Mouse (Mus musculus): ENCODE data around the gene Tmem132a. TPM values are rescaled to one million over a fixed set of nuclear protein-coding genes. Genes with fewer than 3 reads are reported as not detected.

The Tmem132a gene
- polyA plus RNA-seq, 1 experiment from 2014 or later = 7.1 TPM

DNA sequence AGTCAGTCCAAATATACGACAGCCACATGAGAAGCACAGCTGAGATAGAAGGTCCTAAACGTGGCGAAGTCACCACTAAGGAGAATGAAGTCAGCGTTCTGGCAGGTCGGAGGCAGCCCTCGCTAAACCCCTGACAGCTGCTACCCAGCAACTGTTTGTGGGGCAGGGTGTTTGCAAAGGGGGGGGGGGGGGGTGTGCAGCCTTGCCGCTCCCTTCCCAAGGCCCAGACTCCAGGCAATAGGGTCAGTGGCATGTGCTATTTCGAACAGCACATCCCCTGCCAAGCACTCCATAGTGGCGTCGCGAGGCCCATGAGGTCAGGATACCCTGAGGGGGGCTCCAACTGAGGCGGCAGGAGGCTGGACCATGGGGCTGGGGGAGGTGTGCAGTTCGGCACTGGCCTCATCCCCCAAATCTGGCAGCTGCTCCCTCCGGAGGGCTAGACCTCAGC is 11.3 kb upstream of the Tmem132a start:
- Histone ChIP-seq H3K9ac (ENCODE audit: low read depth, low read length) (peak overlapping the region; percentile 53), H3K36me3 (ENCODE audit: control insufficient read depth, insufficient read depth) (no peaks in the 10 kb centered on the region; the same call in 1 of the 2 replicates), H3K27me3 (replicated peaks; ENCODE audit: control insufficient read depth, insufficient read depth, low read length) (no peaks in the 10 kb centered on the region), H3K4me2 (replicated peaks; ENCODE audit: low read depth) (peak overlapping the region; percentile 90), H3K4me3 (ENCODE audit: low read depth, low read length) (peak overlapping the region; percentile 56), H3K9me3 (ENCODE audit: control insufficient read depth) (no peaks in the 10 kb centered on the region; the same call in 1 of the 2 replicates), H3K4me1 (replicated peaks; ENCODE audit: control insufficient read depth, insufficient read depth, low read length) (peaks cover 7% of the 10 kb centered on the region; the same call in 1 of the 2 replicates), H3K27ac (ENCODE audit: low read depth, low read length) (0 out of 2 replicates have a peak overlapping the region, but pooled peaks have one; percentile 75)
- 4% methylated on average over 14 of the region's 14 CpGs for WGBS
- no peak for TF ChIP-seq CTCF (IDR thresholded peaks at IDR 0.05; ENCODE audit: low read depth)
- ATAC-seq = peak; percentile 14; the same call in 1 of the 2 replicates

DNA sequence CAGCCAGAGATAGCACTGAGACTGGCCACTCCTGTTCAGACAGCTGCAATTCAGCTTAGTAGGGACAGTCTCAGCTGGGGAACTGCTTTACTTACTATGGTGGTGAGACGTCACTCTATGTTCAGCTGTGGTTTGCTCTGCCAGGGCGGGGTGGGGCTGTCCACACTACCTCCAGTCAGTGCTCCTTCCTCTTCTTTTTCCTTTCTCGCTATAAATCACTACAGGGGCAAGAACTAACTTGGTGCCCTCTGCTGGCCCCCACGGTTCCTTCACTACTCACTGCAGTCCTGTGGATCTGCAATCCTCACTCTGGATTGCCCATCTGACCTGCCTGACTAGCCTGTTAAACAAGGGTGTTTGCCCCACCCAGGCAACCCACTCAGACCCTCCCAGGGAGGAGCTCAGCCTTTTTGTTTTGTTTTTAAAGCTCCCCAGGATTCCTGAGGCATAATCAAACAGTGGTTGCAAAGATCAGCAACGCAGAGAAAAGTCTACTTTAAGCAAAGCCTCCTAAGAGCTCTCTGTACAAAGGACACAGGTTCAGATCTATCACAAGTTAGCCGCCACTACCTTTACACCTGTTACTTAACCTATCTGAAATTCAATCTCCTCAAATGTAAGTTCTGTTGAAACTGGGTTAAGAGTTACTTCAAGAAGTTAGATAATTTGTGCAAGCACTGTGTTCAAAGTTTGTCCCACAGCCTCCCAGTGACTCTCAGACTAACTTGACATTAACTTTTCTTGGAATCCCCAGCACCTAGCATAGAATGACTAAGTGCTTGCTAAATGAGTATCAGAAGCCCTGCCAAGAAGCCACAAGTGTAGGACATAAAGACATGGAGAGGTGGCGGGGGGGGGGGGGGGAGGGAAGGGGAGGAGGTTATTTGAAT is 10.6 kb upstream of the Tmem132a start:
- no peaks in the 10 kb centered on the region; the same call in 1 of the 2 replicates for H3K36me3 ChIP-seq (ENCODE audit: control insufficient read depth, insufficient read depth)
- peak overlapping the region; percentile 90 for H3K4me2 ChIP-seq (replicated peaks; ENCODE audit: low read depth)
- WGBS = 24% methylated on average over 6 of the region's 7 CpGs
- peaks cover 7% of the 10 kb centered on the region; the same call in 1 of the 2 replicates for H3K4me1 ChIP-seq (replicated peaks; ENCODE audit: control insufficient read depth, insufficient read depth, low read length)
- no peaks in the 10 kb centered on the region for H3K27me3 ChIP-seq (replicated peaks; ENCODE audit: control insufficient read depth, insufficient read depth, low read length)
- H3K9me3 ChIP-seq (ENCODE audit: control insufficient read depth) = no peaks in the 10 kb centered on the region; the same call in 1 of the 2 replicates
- no peak overlapping the region for H3K9ac ChIP-seq (ENCODE audit: low read depth, low read length)
- H3K27ac ChIP-seq (ENCODE audit: low read depth, low read length) = 0 out of 2 replicates have a peak overlapping the region, but pooled peaks have one; percentile 75
- peak; percentile 48 for ATAC-seq
- peak overlapping the region; percentile 56; the same call in 1 of the 2 replicates for H3K4me3 ChIP-seq (ENCODE audit: low read depth, low read length)
- peak; percentile 65 for TF ChIP-seq CTCF (IDR thresholded peaks at IDR 0.05; ENCODE audit: low read depth)

DNA sequence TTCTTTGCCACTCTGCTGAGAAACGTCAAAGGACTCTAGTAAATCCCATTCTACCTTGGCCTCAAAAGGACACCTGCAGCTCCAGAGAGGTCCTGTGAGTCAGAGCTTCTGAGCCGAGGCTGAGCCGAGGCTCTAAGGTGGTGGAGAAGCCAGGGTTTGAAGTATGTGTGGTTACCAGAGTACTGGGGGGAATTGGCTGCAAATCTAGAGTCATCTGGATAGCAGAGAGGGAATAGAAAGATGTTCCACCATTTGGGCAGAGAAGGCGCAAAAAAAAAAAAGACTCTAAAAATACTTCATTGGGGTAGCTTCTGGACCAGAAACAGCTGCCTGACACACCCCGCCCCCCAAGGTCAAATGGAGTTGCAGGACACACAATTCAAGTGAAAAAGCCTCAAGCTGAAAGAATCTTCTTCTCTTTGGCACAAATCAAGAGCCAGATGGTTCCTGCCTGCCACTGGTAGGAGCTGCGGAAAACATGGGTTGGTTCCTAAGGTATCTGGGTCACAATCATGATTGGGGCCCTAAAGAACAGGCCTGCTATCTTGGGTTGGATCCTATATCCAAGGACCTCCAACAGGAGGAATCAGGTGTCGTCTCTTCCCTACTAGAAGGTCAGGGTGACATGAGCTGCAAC is 8.6 kb upstream of the Tmem132a start:
- Histone ChIP-seq H3K36me3 (ENCODE audit: control insufficient read depth, insufficient read depth) (peaks cover 10% of the 10 kb centered on the region; the same call in 1 of the 2 replicates), H3K9me3 (ENCODE audit: control insufficient read depth) (no peaks in the 10 kb centered on the region), H3K4me2 (replicated peaks; ENCODE audit: low read depth) (no peak overlapping the region), H3K4me1 (replicated peaks; ENCODE audit: control insufficient read depth, insufficient read depth, low read length) (peaks cover 7% of the 10 kb centered on the region; the same call in 1 of the 2 replicates), H3K27me3 (replicated peaks; ENCODE audit: control insufficient read depth, insufficient read depth, low read length) (no peaks in the 10 kb centered on the region), H3K9ac (ENCODE audit: low read depth, low read length) (no peak overlapping the region), H3K4me3 (ENCODE audit: low read depth, low read length) (no peak overlapping the region), H3K27ac (ENCODE audit: low read depth, low read length) (no peak overlapping the region)
- ATAC-seq = no peak
- no peak for TF ChIP-seq CTCF (IDR thresholded peaks at IDR 0.05; ENCODE audit: low read depth)
- WGBS = 88% methylated on average over 7 of the region's 7 CpGs

DNA sequence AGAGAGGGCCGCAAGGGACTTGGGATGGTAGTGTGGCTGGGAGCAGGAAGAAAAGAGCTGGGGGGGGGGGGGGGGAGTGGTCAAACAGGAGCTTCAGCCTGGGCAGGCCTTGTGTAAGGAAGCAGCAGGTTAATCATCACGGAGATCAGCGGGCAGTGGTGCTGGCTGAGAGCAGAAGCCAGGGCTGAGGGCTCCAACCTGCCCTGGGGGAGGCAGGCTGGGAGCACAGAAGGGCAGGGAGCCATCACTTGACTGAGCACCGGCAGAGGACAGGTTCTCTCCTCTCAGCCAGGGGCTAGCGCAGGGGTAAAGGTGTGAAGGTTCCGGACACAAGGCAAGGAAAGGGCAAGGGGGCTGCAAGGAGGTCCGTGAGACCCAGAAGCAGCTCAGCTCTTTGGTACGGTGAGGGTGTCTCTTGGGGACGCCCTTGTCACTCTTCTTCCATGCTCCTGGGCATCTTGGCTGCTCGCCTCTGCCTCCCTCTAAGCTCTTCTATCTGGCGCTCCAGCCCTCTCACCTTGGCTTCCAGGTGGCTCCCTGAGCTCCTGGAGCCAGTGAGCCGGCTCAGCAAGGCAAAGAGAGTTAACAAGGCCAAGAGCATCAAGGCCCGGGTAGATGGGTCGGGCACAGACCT is 1.7 kb upstream of the Tmem132a start:
- TF ChIP-seq CTCF (IDR thresholded peaks at IDR 0.05; ENCODE audit: low read depth) = no peak
- no peaks in the 10 kb centered on the region for H3K9me3 ChIP-seq (ENCODE audit: control insufficient read depth)
- H3K36me3 ChIP-seq (ENCODE audit: control insufficient read depth, insufficient read depth) = peaks cover 30% of the 10 kb centered on the region
- no peak overlapping the region for H3K27ac ChIP-seq (ENCODE audit: low read depth, low read length)
- H3K9ac ChIP-seq (ENCODE audit: low read depth, low read length) = no peak overlapping the region
- no peaks in the 10 kb centered on the region for H3K27me3 ChIP-seq (replicated peaks; ENCODE audit: control insufficient read depth, insufficient read depth, low read length)
- 72% methylated on average over 14 of the region's 14 CpGs for WGBS
- no peak overlapping the region for H3K4me2 ChIP-seq (replicated peaks; ENCODE audit: low read depth)
- H3K4me3 ChIP-seq (ENCODE audit: low read depth, low read length) = no peak overlapping the region
- ATAC-seq = no peak
- H3K4me1 ChIP-seq (replicated peaks; ENCODE audit: control insufficient read depth, insufficient read depth, low read length) = no peaks in the 10 kb centered on the region; the same call in 1 of the 2 replicates

DNA sequence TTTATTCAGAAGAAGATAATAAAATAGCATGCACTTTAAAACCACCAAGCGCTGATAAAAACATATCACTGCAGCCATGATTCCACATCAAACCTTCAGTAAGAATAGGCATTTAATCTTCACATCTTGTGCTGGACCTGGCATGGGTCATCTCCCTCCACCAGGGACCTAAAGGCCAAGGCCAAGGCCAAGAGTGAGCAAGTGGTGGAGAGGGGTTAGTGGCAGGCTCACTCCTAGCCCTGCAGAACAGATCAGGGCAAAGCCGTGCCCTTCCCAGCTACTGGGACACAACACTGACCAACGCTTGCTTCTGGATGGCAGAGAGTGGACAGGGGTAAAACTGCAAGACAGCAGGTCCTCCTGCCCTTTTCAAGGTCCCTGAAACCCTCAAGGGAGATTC is 936 bp upstream of the Tmem132a start:
- Histone ChIP-seq H3K4me2 (replicated peaks; ENCODE audit: low read depth) (no peak overlapping the region), H3K4me1 (replicated peaks; ENCODE audit: control insufficient read depth, insufficient read depth, low read length) (no peaks in the 10 kb centered on the region; the same call in 1 of the 2 replicates), H3K4me3 (ENCODE audit: low read depth, low read length) (no peak overlapping the region), H3K27me3 (replicated peaks; ENCODE audit: control insufficient read depth, insufficient read depth, low read length) (no peaks in the 10 kb centered on the region), H3K9ac (ENCODE audit: low read depth, low read length) (no peak overlapping the region), H3K36me3 (ENCODE audit: control insufficient read depth, insufficient read depth) (peaks cover 34% of the 10 kb centered on the region), H3K27ac (ENCODE audit: low read depth, low read length) (no peak overlapping the region), H3K9me3 (ENCODE audit: control insufficient read depth) (no peaks in the 10 kb centered on the region)
- ATAC-seq = no peak
- TF ChIP-seq CTCF (IDR thresholded peaks at IDR 0.05; ENCODE audit: low read depth) = no peak
- WGBS = 94% methylated on average over 3 of the region's 3 CpGs

Data from intestine, postnatal 0 days (tissue).